Mouse (Mus musculus): ENCODE results near the gene Myo1g.

The Myo1g gene

DNA sequence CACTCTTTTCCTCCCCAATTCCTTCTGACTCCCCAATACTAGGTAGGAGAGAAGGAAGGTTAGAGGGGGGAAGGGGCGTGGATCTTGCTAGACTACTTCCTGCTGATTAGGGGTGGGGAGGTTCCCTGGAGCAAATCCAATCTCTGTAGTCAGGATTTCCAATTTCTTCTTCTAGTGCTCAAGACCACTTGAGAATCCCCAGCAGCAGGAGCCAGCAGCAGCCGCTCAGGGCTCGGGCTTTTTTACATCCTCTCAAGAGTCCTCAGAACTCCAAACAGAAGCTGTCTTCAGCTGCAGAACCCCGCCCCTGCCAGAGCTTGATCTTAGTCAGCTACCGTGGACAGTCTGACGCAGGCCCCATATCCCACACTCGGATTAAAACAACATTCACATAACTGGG is 33.3 kb downstream of the Myo1g start:
- no peak for DNase-seq

- no peak for DNase-seq
These were observed 33.8 kb downstream of the Myo1g start for GRCm38 (mm10) chr11:6486916-6487315.

DNA sequence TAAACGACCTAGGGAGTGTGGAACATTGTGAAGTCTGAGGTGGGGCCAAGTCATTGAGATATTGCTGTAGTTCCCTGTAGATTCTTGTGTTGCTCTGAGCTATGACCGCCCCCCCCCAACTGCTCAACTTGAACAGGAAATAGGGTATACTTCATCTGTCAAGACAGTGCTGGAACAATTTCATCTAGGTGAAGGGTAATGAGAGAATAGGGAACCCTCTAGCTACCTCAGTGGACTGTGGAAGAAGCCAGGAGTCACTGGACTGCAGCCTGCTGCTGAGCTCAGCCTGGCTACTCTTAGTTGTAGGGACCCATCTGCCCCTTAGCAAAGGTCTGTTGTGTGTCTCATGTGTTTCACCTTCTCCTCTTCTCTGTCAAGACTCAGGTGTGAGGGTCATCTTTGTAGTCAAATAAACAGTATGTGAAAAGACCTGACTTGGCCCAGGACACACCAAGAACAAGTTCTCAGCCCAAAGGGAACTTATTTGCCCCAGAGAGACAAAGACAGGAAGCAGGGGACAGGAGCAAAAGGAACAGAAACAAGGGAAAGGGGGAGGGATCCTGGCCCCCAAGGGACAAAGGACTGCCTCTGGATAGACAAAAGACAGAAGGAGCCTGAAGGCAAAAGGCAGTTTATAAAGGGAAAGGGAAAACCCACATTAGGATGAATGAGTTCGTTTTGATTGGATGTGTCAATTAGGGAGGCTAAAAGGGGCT is 36.4 kb downstream of the Myo1g start:
- no peak for DNase-seq

DNA sequence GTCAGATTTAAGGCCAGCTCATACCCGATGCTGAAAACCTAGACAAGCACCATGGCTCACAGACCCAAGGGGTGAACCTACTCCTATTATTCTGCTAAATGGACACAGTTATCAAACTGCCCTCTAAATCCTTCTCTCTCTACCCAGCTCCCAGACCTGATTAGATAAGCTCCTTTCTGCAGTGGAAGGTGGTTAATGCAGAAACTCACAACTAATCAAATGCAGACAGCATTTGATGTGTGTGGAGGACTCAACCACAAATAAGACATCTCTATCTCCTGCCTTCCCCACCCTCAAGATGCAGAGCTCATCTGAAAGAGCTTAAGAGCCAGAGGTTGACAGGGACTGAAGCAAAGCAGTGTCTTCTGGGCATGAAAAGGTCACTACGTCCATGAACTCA is 37.7 kb downstream of the Myo1g start:
- DNase-seq = no peak

GRCm38 (mm10) chr11:6481669-6482185 is 39.0 kb downstream of the Myo1g start:
- no peak for DNase-seq

DNA sequence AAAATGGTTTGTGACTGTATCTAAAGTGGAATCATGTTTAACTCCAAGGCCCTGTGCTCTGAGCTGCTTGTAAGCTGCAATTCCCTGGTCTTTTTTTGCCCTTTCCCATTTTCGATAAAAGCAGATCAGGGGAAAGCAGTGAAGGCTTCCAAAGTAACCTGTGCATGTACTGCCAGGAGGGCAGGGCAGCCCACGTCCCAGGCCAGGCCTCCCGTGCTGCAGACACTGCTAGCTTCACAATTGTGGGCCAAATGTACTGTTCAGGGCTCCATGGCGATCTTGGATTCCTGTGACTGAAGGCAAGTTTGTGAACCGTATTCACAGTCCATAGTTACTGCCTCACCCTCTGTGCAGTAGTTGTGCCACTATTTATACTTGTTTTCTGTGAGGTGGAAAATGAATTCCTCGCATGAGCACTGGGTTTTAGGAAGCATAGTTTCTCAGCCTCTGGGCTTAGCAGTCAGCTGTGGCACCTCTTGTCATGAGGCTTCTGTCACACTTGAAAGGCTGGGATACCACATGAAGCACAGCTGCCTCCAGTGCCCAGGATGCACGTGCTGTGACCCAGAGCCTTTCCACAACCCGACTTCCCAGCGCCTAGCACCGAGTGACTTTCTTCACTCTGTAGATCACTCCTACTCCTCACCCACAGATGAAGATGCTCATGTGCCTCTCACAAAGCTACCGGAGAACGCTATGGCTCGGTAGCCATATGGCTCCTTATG is 39.9 kb downstream of the Myo1g start:
- no peak for DNase-seq

- DNase-seq = no peak
These were observed 40.6 kb downstream of the Myo1g start for GRCm38 (mm10) chr11:6480191-6480590.

DNA sequence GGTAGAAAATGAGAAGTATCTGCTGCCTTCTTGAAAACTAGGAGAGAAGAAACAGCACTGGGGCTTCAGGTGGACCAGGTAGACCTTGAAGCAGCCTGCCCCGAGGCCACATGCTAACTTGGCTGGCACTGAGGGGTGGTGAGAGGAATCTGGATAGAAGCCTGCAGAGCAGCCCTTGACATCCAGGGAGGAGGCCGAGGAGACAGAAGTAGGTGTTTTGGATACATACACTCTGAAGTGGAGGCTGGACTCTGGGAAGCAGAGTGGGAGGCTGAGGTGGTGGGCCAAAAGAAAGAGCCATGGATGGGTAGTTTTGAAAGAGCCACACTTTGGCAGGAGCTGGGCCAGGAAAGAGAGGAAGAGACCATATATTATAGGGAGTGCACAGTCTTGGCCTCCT is 41.5 kb downstream of the Myo1g start:
- no peak for DNase-seq

DNA sequence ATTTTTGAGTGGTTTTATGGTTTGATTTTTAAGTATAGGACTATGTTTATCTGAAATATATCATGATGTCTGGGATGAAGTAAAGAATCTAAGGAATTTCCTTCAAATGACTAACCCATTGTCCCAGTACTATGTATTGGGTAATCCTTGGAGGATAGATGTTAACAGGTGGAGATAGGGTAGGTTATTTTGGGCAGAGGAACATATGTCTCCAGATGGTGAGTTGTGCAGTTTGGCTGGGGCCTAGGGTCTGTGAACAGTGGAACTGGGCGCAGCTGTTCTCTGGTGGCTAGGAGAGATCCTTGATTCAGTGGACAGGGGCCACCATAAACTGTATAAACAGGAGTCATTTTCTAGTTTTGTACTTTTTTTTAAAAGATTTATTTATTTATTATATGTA is 43.4 kb downstream of the Myo1g start:
- DNase-seq = no peak

- no peak for DNase-seq
These were observed 43.9 kb downstream of the Myo1g start for GRCm38 (mm10) chr11:6476876-6477275.

GRCm38 (mm10) chr11:6475867-6476484 is 44.8 kb downstream of the Myo1g start, which contains the start of gene Purb:
Purb (minus strand) TSS chr11:6475917.
- DNase-seq = peak; percentile 86

- DNase-seq = peak; percentile 44
These were observed 45.7 kb downstream of the Myo1g start for GRCm38 (mm10) chr11:6474874-6475731.

GRCm38 (mm10) chr11:6474381-6474780 is 46.4 kb downstream of the Myo1g start:
- DNase-seq = no peak

- no peak for DNase-seq
These were observed 48.7 kb downstream of the Myo1g start for GRCm38 (mm10) chr11:6472076-6472475.

GRCm38 (mm10) chr11:6471493-6471892 is 49.3 kb downstream of the Myo1g start:
- no peak for DNase-seq

GRCm38 (mm10) chr11:6471054-6471453 is 49.7 kb downstream of the Myo1g start:
- no peak for DNase-seq

GRCm38 (mm10) chr11:6468541-6468940 is 52.2 kb downstream of the Myo1g start:
- DNase-seq = peak; percentile 23

DNA sequence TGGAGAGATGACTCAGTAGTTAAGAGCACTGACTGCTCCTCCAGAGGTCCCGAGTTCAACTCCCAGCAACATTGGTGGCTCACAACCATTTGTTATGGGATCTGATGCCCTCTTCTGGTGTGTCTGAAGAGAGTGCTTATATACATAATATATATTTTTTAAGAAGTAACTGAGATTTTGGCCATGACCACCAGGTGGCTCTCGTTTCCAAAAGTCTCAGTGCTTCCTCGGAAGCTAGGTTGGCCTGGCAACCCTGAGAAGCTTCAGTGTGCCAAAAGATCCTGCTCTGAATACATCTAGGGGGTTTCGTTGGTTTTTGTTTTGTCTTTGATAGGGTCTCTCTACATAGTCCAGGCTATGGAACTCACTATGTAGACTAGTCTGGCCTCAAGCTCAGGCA is 55.6 kb downstream of the Myo1g start:
- peak; percentile 28 for DNase-seq

DNA sequence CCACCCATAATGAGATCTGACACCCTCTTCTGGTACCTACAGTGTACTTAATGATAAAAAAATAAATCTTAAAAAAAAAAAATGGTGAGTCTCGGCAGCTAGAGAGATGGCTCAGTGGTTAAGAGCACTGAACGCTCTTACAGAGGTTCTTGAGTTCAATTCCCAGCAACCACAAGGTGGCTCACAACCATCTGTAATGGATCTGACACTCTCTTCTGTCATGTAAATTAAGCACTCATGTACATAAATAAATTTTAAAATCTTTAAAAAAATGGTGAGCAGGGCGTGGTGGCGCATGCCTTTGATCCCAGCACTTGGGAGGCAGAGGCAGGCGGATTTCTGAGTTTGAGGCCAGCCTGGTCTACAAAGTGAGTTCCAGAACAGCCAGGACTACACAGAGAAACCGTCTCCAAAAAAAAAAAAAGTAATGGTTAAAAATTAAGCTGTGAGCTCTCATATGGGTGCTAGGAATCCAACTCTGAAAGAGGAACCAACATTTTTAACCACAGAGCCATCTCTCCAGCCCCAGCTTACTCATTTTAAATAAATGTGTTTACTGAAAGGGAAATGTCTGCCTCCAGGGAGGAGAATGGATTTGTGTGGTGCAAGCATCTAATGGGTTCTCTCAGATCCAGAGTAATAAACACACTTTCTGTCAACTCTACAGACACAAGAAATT is 57.5 kb downstream of the Myo1g start:
- no peak for DNase-seq
